Mouse (Mus musculus) testis, adult 2 months (tissue): ENCODE results near the gene Slc26a10. TPM values are rescaled to one million over a fixed set of nuclear protein-coding genes. Genes with fewer than 3 reads are reported as not detected.

Experiments used
- H3K27ac ChIP-seq: fragments of 200-500 bp; 2 replicates; pipeline ENCODE4 v1.5.1; 2012; ENCODE audit warnings: low read depth, low read length; ENCODE audit not compliant: control insufficient read depth, insufficient read depth
- H3K27me3 ChIP-seq: fragments of 200-500 bp; 2 replicates; pipeline ENCODE4 v1.6.1; 2012; ENCODE audit warnings: mild to moderate bottlenecking, low read length, moderate library complexity; ENCODE audit not compliant: control insufficient read depth, insufficient read depth
- H3K36me3 ChIP-seq: fragments of 200-500 bp; 2 replicates; pipeline ENCODE4 v1.6.1; 2012; ENCODE audit warnings: mild to moderate bottlenecking, low read length; ENCODE audit not compliant: control insufficient read depth, insufficient read depth
- H3K4me1 ChIP-seq: fragments of 200-500 bp; 2 replicates; pipeline ENCODE4 v1.6.1; 2012; ENCODE audit warnings: low read length; ENCODE audit not compliant: control insufficient read depth, insufficient read depth
- H3K4me3 ChIP-seq: fragments of 200-500 bp; 2 replicates; pipeline ENCODE4 v1.5.1; 2012; ENCODE audit warnings: low read depth, mild to moderate bottlenecking, low read length, moderate library complexity, mixed read lengths; ENCODE audit not compliant: control insufficient read depth
- CTCF ChIP-seq: fragments of 200-500 bp; IDR thresholded peaks from 2 replicates; pipeline ENCODE4 v1.5.1; 2012; ENCODE audit warnings: low read depth, mild to moderate bottlenecking, inconsistent platforms, low read length, moderate library complexity; ENCODE audit not compliant: control insufficient read depth, insufficient read depth, insufficient replicate concordance
- POLR2A ChIP-seq: fragments of 200-500 bp; IDR thresholded peaks from 2 replicates; pipeline ENCODE4 v1.6.1; 2012; ENCODE audit warnings: low read depth, mild to moderate bottlenecking, inconsistent platforms, low read length, moderate library complexity; ENCODE audit not compliant: control insufficient read depth
- polyA plus RNA-seq: library from polyadenylated mRNA; depleted of rRNA; stranded (reverse); fragments of >200 nt; gene quantifications from 2 replicates; pipeline ENCODE4 v1.2.3, GENCODE M21; 2012

Gene Slc26a10
- polyA plus RNA-seq, 1 experiment, result 11.5 TPM

GRCm38 (mm10) chr10:127181566-127181965 is 1.1 kb upstream of the Slc26a10 start:
- no peak overlapping the region for H3K4me3 ChIP-seq
- TF ChIP-seq POLR2A (no peak), CTCF (no peak)
- H3K27ac ChIP-seq, result no peak overlapping the region
- H3K4me1 ChIP-seq, result peaks cover 35% of the 10 kb centered on the region
- no peaks in the 10 kb centered on the region for H3K36me3 ChIP-seq
- no peaks in the 10 kb centered on the region; the same call in 1 of the 2 replicates for H3K27me3 ChIP-seq

GRCm38 (mm10) chr10:127180695-127181047 is 226 bp upstream of the Slc26a10 start:
- Histone ChIP-seq H3K4me3 (no peak overlapping the region), H3K4me1 (peaks cover 35% of the 10 kb centered on the region)

GRCm38 (mm10) chr10:127178286-127179027 is 2.0 kb downstream of the Slc26a10 start:
- Histone ChIP-seq H3K27ac (no peak overlapping the region), H3K36me3 (no peaks in the 10 kb centered on the region), H3K27me3 (no peaks in the 10 kb centered on the region; the same call in 1 of the 2 replicates), H3K4me3 (peak overlapping the region; percentile 18; the same call in 1 of the 2 replicates), H3K4me1 (peaks cover 29% of the 10 kb centered on the region)
- TF ChIP-seq POLR2A, result no peak
- no peak for TF ChIP-seq CTCF

More at GRCm38 (mm10) chr10:127180695-127181047, 226 bp upstream of the Slc26a10 start:
- H3K27me3 ChIP-seq, result no peaks in the 10 kb centered on the region; the same call in 1 of the 2 replicates
- no peak overlapping the region for H3K27ac ChIP-seq
- no peak for TF ChIP-seq CTCF
- no peak for TF ChIP-seq POLR2A
- H3K36me3 ChIP-seq, result no peaks in the 10 kb centered on the region

DNA sequence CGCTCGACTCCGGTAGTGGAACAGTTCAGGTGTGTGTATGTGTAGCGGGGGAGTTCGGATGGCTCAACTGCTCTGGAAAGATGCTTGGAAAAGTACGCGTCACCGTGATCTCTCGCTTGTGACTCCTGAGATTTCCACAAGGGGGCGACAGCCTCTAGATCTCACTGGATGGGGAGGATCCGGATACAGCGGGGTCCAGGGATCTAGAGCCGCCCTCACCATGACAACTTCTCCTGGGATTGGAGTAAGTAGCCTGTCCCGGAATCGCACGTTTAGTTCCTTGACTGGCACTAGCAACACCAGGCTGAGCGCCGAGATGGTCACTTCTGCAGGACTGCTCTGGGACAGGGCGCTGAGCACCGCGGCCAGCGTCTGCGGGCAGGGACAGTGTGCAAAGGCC is 2.7 kb downstream of the Slc26a10 start:
- no peaks in the 10 kb centered on the region for H3K36me3 ChIP-seq
- H3K27me3 ChIP-seq, result no peaks in the 10 kb centered on the region; the same call in 1 of the 2 replicates
- TF ChIP-seq CTCF (peak; percentile 84), POLR2A (no peak)
- peaks cover 29% of the 10 kb centered on the region for H3K4me1 ChIP-seq
- H3K27ac ChIP-seq, result no peak overlapping the region
- peak overlapping the region; percentile 56 for H3K4me3 ChIP-seq

- no peak for TF ChIP-seq POLR2A
- TF ChIP-seq CTCF, result no peak
- Histone ChIP-seq H3K4me3 (no peak overlapping the region), H3K27ac (no peak overlapping the region), H3K27me3 (no peaks in the 10 kb centered on the region; the same call in 1 of the 2 replicates), H3K4me1 (peaks cover 29% of the 10 kb centered on the region), H3K36me3 (no peaks in the 10 kb centered on the region)
Observed at GRCm38 (mm10) chr10:127177235-127177634, 3.2 kb downstream of the Slc26a10 start.

DNA sequence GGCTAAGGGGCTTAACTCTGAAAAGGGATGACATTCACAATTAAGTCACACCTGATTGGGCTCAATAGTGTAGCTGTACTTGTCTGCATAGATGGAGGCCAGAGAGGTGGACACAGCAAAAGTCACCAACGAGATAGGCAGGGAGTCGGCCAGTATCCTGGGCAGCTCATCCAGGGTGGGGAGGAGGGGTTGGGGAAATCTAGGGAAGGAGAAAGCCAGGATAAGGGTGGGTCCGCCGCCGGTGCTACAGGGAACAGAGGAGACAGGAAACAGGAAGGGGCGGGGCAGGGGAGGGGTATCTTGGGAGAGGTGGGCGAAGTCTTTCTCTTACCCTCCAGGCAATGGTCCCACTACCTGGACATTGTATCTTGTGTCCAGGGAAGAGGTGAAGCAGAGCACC is 3.7 kb downstream of the Slc26a10 start:
- H3K27me3 ChIP-seq, result no peaks in the 10 kb centered on the region; the same call in 1 of the 2 replicates
- no peak overlapping the region for H3K27ac ChIP-seq
- no peaks in the 10 kb centered on the region for H3K36me3 ChIP-seq
- no peak overlapping the region for H3K4me3 ChIP-seq
- TF ChIP-seq CTCF (no peak), POLR2A (no peak)
- peaks cover 29% of the 10 kb centered on the region for H3K4me1 ChIP-seq

- Histone ChIP-seq H3K4me3 (no peak overlapping the region), H3K4me1 (peaks cover 31% of the 10 kb centered on the region), H3K36me3 (no peaks in the 10 kb centered on the region), H3K27ac (no peak overlapping the region), H3K27me3 (no peaks in the 10 kb centered on the region; the same call in 1 of the 2 replicates)
- TF ChIP-seq CTCF, result no peak
- no peak for TF ChIP-seq POLR2A
Observed at GRCm38 (mm10) chr10:127176228-127176627, 4.2 kb downstream of the Slc26a10 start.
